Mouse (Mus musculus) hindbrain, embryonic 11.5 days (tissue): ENCODE results near the gene Rnf187. TPM values are rescaled to one million over a fixed set of nuclear protein-coding genes. Genes with fewer than 3 reads are reported as not detected.

Experiments used
- ATAC-seq: fragments of 200-750 bp; cut with Nextera tagmentation; 2 replicates; pipeline ENCODE4 v1.8.0; 2017; ENCODE audit warnings: mild to moderate bottlenecking, moderate TSS enrichment, moderate library complexity; ENCODE audit not compliant: low FRiP score
- DNase-seq: peaks from one replicate; pipeline ENCODE4 v3.0.0-alpha.2; 2015; ENCODE audit warnings: low spot score
- H3K27ac ChIP-seq: fragments of 300-500 bp; sonication (generic); 2 replicates; pipeline ENCODE4 v1.5.1; 2014; ENCODE audit warnings: mild to moderate bottlenecking, low read depth, low read length
- H3K27me3 ChIP-seq: fragments of 300-500 bp; sonication (generic); 2 replicates; pipeline ENCODE4 v1.6.1; 2014; ENCODE audit warnings: mild to moderate bottlenecking, low read length, moderate library complexity, mixed read lengths; ENCODE audit not compliant: control insufficient read depth, insufficient read depth
- H3K36me3 ChIP-seq: fragments of 300-500 bp; sonication (generic); 2 replicates; pipeline ENCODE4 v1.6.1; 2014; ENCODE audit warnings: mild to moderate bottlenecking, low read length, moderate library complexity, mixed read lengths; ENCODE audit not compliant: control insufficient read depth, insufficient read depth
- H3K4me1 ChIP-seq: fragments of 300-500 bp; sonication (generic); replicated peaks from 2 replicates; pipeline ENCODE4 v1.6.1; 2014; ENCODE audit warnings: low read length, mixed read lengths; ENCODE audit not compliant: control insufficient read depth, insufficient read depth
- H3K4me2 ChIP-seq: fragments of 300-500 bp; sonication (generic); replicated peaks from 2 replicates; pipeline ENCODE4 v1.6.1; 2014; ENCODE audit warnings: mild to moderate bottlenecking, low read depth, low read length
- H3K4me3 ChIP-seq: fragments of 300-500 bp; sonication (generic); 2 replicates; pipeline ENCODE4 v1.5.1; 2014; ENCODE audit warnings: low read depth, low read length
- H3K9ac ChIP-seq: fragments of 300-500 bp; sonication (generic); 2 replicates; pipeline ENCODE4 v1.6.1; 2014; ENCODE audit warnings: low read depth, low read length
- H3K9me3 ChIP-seq: fragments of 300-500 bp; sonication (generic); 2 replicates; pipeline ENCODE4 v1.6.1; 2016; ENCODE audit warnings: low read length; ENCODE audit not compliant: control insufficient read depth
- WGBS: fragments of 180-500 bp; shearing (Covaris S2); extraction: QIAGEN DNeasy Blood & Tissue Kit; methylation state at CpG from one replicate; pipeline ENCODE4 v1.1.7; 2014; 5-methylcytosine and 5-hydroxymethylcytosine counted together
- polyA plus RNA-seq: library from polyadenylated mRNA; unstranded; fragments of >200 nt; fragmentation: Nextera tagmentation; extraction: Ambion mirVana; gene quantifications from 2 replicates; pipeline ENCODE4 v1.2.1, GENCODE M21; 2014

The Rnf187 gene
- polyA plus RNA-seq, 1 experiment from 2014 or later, result 395 TPM

- WGBS, result 63% methylated on average over 50 of the region's 50 CpGs
- H3K9me3 ChIP-seq, result no peaks in the 10 kb centered on the region
- H3K36me3 ChIP-seq, result no peaks in the 10 kb centered on the region
- peaks cover 6% of the 10 kb centered on the region for H3K27me3 ChIP-seq
- ATAC-seq (no peak), DNase-seq (no peak)
- H3K4me3 ChIP-seq, result no peak overlapping the region
- no peak overlapping the region for H3K4me2 ChIP-seq
- no peak overlapping the region for H3K27ac ChIP-seq
- peaks cover 7% of the 10 kb centered on the region for H3K4me1 ChIP-seq
- H3K9ac ChIP-seq, result no peak overlapping the region
Measured at GRCm38 (mm10) chr11:58961364-58962177, 22.9 kb upstream of the Rnf187 start.

DNA sequence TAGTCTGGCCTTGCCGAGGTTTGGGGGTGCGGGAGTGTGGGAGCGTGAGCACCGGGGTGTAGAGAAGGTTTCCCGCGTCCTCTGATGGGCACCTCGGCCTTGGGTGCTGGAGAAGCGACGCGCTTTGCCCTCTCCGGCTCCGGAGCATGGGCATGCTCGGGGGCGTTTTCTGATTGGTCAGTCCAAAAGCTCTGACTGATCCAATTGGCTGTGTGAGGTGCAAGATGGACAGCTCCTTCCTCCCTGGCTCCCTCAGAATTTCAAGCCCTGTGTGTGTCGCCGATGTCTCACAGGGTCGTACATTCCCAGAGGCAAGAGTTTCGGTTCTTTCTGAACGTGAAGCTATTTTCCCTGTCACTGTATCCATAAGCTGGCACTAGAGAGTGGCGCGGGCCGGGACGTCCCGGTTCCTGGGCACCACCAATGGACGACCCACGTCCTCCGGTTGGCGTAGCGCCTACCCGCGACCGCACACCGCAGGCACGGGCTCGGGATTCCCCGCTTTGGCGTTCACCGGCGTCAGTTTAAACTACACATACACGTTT, 21.3 kb upstream of the Rnf187 start:
- H3K4me3 ChIP-seq, result peak overlapping the region; percentile 37
- WGBS, result 2% methylated on average over 40 of the region's 40 CpGs
- no peaks in the 10 kb centered on the region for H3K36me3 ChIP-seq
- H3K4me1 ChIP-seq, result peaks cover 7% of the 10 kb centered on the region
- H3K4me2 ChIP-seq, result peak overlapping the region; percentile 46
- DNase-seq, result peak; percentile 82
- H3K27me3 ChIP-seq, result peaks cover 6% of the 10 kb centered on the region
- H3K27ac ChIP-seq, result peak overlapping the region; percentile 44; the same call in 1 of the 2 replicates
- ATAC-seq, result peak; percentile 84
- no peaks in the 10 kb centered on the region for H3K9me3 ChIP-seq
- peak overlapping the region; percentile 48 for H3K9ac ChIP-seq

GRCm38 (mm10) chr11:58959186-58959825, 20.6 kb upstream of the Rnf187 start:
- DNase-seq, result no peak
- H3K4me2 ChIP-seq, result peak overlapping the region; percentile 46
- no peaks in the 10 kb centered on the region for H3K9me3 ChIP-seq
- no peak for ATAC-seq
- H3K4me3 ChIP-seq, result peak overlapping the region; percentile 37
- no peak overlapping the region for H3K27ac ChIP-seq
- H3K4me1 ChIP-seq, result peaks cover 7% of the 10 kb centered on the region
- 44% methylated on average over 15 of the region's 15 CpGs for WGBS
- no peaks in the 10 kb centered on the region for H3K36me3 ChIP-seq
- H3K27me3 ChIP-seq, result peaks cover 6% of the 10 kb centered on the region
- 0 out of 2 replicates have a peak overlapping the region, but pooled peaks have one; percentile 12 for H3K9ac ChIP-seq

DNA sequence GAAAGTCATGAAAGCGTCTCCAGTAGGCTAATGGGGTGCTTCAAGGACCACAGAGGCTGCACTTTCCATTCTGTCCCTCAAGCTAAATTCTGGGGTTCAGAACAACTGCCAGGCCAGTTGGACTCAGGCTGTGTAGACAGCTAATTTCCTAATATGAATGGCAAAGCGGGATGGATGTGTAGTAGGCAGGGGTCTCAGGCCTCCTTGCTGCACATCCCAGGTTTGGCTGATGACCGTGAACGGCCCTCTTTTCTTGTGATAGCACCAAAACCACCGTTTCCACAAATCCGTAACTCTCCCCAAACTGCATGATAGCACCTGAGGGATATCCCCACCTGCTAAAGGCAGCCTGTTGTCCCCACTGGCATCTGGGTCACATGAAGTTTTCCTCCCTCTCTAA, 19.8 kb upstream of the Rnf187 start:
- Histone ChIP-seq H3K36me3 (no peaks in the 10 kb centered on the region), H3K4me3 (no peak overlapping the region), H3K4me1 (peaks cover 6% of the 10 kb centered on the region), H3K9me3 (no peaks in the 10 kb centered on the region), H3K4me2 (no peak overlapping the region), H3K9ac (no peak overlapping the region), H3K27me3 (peaks cover 6% of the 10 kb centered on the region), H3K27ac (no peak overlapping the region)
- ATAC-seq, result no peak
- WGBS, result 86% methylated on average over 6 of the region's 6 CpGs
- no peak for DNase-seq

- ATAC-seq, result no peak
- H3K27ac ChIP-seq, result no peak overlapping the region
- DNase-seq, result no peak
- H3K4me1 ChIP-seq, result peaks cover 5% of the 10 kb centered on the region
- H3K36me3 ChIP-seq, result no peaks in the 10 kb centered on the region
- no peaks in the 10 kb centered on the region for H3K9me3 ChIP-seq
- peaks cover 6% of the 10 kb centered on the region for H3K27me3 ChIP-seq
- H3K4me3 ChIP-seq, result 0 out of 2 replicates have a peak overlapping the region, but pooled peaks have one; percentile 10
- 94% methylated on average over 5 of the region's 5 CpGs for WGBS
- H3K4me2 ChIP-seq, result peak overlapping the region; percentile 81
- H3K9ac ChIP-seq, result peak overlapping the region; percentile 11; the same call in 1 of the 2 replicates
Measured at GRCm38 (mm10) chr11:58957226-58957914, 18.7 kb upstream of the Rnf187 start.

DNA sequence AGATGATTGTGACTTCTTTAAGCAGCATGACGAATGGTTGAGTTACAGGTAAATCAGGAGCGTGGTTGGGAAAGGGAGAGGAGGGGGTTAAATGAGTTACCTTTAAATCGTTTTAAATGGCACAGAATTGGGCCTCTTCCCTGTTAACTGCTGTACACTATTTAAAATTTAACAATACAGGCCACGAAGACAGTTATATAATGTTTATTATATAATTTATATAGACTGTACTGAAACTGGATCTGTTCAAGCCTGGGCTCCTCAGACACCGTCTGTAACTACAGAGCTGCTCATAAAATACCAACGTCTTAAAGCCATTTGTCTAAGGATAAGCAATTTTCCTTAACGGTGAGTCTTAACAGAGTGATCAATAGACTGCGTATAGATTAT, 17.1 kb upstream of the Rnf187 start:
- no peaks in the 10 kb centered on the region for H3K36me3 ChIP-seq
- H3K4me3 ChIP-seq, result peak overlapping the region; percentile 67
- 46% methylated on average over 8 of the region's 8 CpGs for WGBS
- no peaks in the 10 kb centered on the region for H3K27me3 ChIP-seq
- H3K4me1 ChIP-seq, result peaks cover 5% of the 10 kb centered on the region
- no peak for ATAC-seq
- H3K9me3 ChIP-seq, result no peaks in the 10 kb centered on the region
- H3K9ac ChIP-seq, result peak overlapping the region; percentile 76
- 0 out of 2 replicates have a peak overlapping the region, but pooled peaks have one; percentile 99 for H3K27ac ChIP-seq
- DNase-seq, result peak; percentile 10
- peak overlapping the region; percentile 81 for H3K4me2 ChIP-seq

DNA sequence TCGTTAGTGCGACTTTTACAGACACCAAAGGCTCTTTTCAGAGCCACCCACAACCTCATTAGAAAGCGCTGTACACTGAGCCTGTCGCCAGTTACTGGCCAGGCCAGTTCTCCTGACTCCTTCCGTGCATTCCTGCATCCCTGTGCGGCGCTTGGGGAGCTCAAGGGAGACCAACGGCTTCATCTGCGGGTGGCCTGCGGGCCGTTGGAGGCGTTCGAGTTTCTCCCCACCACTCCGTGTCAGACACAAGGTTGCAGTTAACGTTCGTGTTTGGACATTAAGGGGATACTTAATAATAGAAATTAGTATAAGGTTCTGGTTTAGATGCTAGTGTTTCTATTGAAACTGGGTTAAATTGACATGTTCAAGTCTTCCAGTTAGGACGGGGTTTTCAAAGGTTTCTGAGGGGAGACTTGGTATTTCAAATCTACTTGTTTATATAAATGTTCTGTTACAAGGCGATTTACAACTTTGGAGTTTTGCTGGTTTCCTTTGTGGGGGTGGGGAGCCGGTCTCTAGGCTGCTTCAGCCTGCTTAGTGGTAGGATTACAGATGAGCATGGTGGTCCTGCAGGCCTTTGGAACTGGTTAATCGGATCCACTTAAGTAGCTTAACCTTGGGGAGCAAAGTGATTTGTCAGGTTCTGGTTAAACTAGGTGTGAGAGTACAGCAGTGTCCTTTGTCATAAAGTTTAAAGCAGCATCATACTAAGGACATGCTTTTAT, 16.6 kb upstream of the Rnf187 start:
- under 1% methylated on average over 20 of the region's 20 CpGs for WGBS
- H3K4me3 ChIP-seq, result peak overlapping the region; percentile 67
- H3K36me3 ChIP-seq, result no peaks in the 10 kb centered on the region
- ATAC-seq (no peak; the same call in 1 of the 2 replicates), DNase-seq (peak; percentile 57)
- H3K27ac ChIP-seq, result peak overlapping the region; percentile 99
- peaks cover 5% of the 10 kb centered on the region for H3K4me1 ChIP-seq
- peak overlapping the region; percentile 81 for H3K4me2 ChIP-seq
- H3K27me3 ChIP-seq, result no peaks in the 10 kb centered on the region
- H3K9me3 ChIP-seq, result no peaks in the 10 kb centered on the region
- peak overlapping the region; percentile 76 for H3K9ac ChIP-seq
